17 mouse cellular contexts compared by ENCODE assay signal in the genomic region with DNA sequence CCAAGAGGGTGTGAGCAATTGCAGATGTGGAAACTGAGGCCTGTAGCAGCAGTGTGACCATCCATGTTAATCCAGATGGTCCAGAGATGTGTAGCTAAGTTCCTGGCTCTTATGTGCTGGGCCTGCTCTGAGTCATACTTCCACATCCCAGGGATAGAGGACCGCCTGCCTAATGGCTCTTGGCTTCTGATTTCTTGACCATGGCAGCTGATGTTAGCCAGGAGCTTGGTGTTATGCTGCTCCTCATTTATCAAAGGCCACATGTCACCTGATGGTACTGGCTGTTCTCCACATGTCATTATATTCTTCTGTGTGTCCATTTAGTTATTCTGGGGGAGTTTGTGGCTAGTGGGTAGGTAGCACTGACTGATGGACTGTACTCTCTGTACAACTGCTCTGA.
"Had no signal": no experiment of that assay in that cellular context is flagged by ENCODE, and none has a peak within 500 bp of the region (broad histone marks: within the 10 kb centered on the region; RNA-seq: fewer than 3 reads in every experiment).

No protein-coding gene starts in this region.

- DNase-seq: cerebellum, adult 8-10 months; cerebellum, adult 9-10 months; cerebellum, adult 9-11 months; cerebellum, postnatal 10 days; cerebellum, postnatal 14 days; cerebellum, postnatal 25 days; cerebellum, postnatal 36 days; embryo, embryonic 11 days; forebrain, postnatal 0 days; gastrocnemius, adult 2 months; gastrocnemius, postnatal 10 days; gastrocnemius, postnatal 14 days; gastrocnemius, postnatal 25 days; gastrocnemius, postnatal 36 days; heart, adult 11 months; heart, adult 18-20 months; heart, adult 2 months had no signal
